Mouse (Mus musculus): ENCODE data around the gene Trp53bp2. TPM values are rescaled to one million over a fixed set of nuclear protein-coding genes. Genes with fewer than 3 reads are reported as not detected.

Gene Trp53bp2
- polyA plus RNA-seq, 1 experiment from 2014 or later: 14.4 TPM

- H3K4me3 ChIP-seq (ENCODE audit: control insufficient read depth in 1 of 2, insufficient read depth in 1 of 2, low read depth in 1 of 2, low read length in 2 of 2): no peak overlapping the region
- 48% methylated on average over 2 of the region's 2 CpGs for WGBS
- H3K4me1 ChIP-seq (ENCODE audit: control insufficient read depth in 2 of 2, insufficient read depth in 2 of 2, low read length in 2 of 2): peaks cover 0 to 7% of the 10 kb centered on the region in 2 experiments; a peak in 2 of 4 replicates
- H3K4me2 ChIP-seq (ENCODE audit: low read length): no peak overlapping the region
- peaks cover 87% of the 10 kb centered on the region for H3K36me3 ChIP-seq (ENCODE audit: control insufficient read depth, insufficient read depth, low read length)
- no peaks in the 10 kb centered on the region for H3K9me3 ChIP-seq (ENCODE audit: control insufficient read depth, low read length)
- H3K9ac ChIP-seq (ENCODE audit: low read length): no peak overlapping the region
- no peak for ATAC-seq (ENCODE audit: insufficient number of reproducible peaks, insufficient read depth, low FRiP score, low read depth)
- no peaks in the 10 kb centered on the region for H3K27me3 ChIP-seq (ENCODE audit: control insufficient read depth, insufficient read depth, low read length)
- 0 out of 4 replicates have a peak overlapping the region, but pooled peaks of 1 of the 2 experiments have one; percentile 20 for H3K27ac ChIP-seq (replicated peaks in 1 of 2; ENCODE audit: control insufficient read depth in 1 of 2, insufficient read depth in 1 of 2, low read depth in 2 of 2, low read length in 2 of 2)
Observed at GRCm38 (mm10) chr1:182444116-182444515, 35.1 kb downstream of the Trp53bp2 start.

- Histone ChIP-seq H3K27ac (replicated peaks in 1 of 2; ENCODE audit: control insufficient read depth in 1 of 2, insufficient read depth in 1 of 2, low read depth in 2 of 2, low read length in 2 of 2) (no peak overlapping the region), H3K9me3 (ENCODE audit: control insufficient read depth, low read length) (no peaks in the 10 kb centered on the region), H3K4me1 (ENCODE audit: control insufficient read depth in 2 of 2, insufficient read depth in 2 of 2, low read length in 2 of 2) (peaks cover 2 to 12% of the 10 kb centered on the region in 2 experiments; a peak in 3 of 4 replicates), H3K9ac (ENCODE audit: low read length) (no peak overlapping the region), H3K27me3 (ENCODE audit: control insufficient read depth, insufficient read depth, low read length) (no peaks in the 10 kb centered on the region), H3K4me2 (ENCODE audit: low read length) (no peak overlapping the region), H3K4me3 (ENCODE audit: control insufficient read depth in 1 of 2, insufficient read depth in 1 of 2, low read depth in 1 of 2, low read length in 2 of 2) (no peak overlapping the region), H3K36me3 (ENCODE audit: control insufficient read depth, insufficient read depth, low read length) (peaks cover 69% of the 10 kb centered on the region)
- ATAC-seq (ENCODE audit: insufficient number of reproducible peaks, insufficient read depth, low FRiP score, low read depth): no peak
- WGBS: 95% methylated on average over 14 of the region's 14 CpGs
Observed at GRCm38 (mm10) chr1:182448276-182449035, 39.5 kb downstream of the Trp53bp2 start.

- Histone ChIP-seq H3K9me3 (ENCODE audit: control insufficient read depth, low read length) (no peaks in the 10 kb centered on the region), H3K4me2 (ENCODE audit: low read length) (no peak overlapping the region), H3K36me3 (ENCODE audit: control insufficient read depth, insufficient read depth, low read length) (peaks cover 59% of the 10 kb centered on the region), H3K27ac (replicated peaks in 1 of 2; ENCODE audit: control insufficient read depth in 1 of 2, insufficient read depth in 1 of 2, low read depth in 2 of 2, low read length in 2 of 2) (peak overlapping the region in 1 of 2 experiments; percentile 38; a peak in 2 of 4 replicates), H3K4me1 (ENCODE audit: control insufficient read depth in 2 of 2, insufficient read depth in 2 of 2, low read length in 2 of 2) (peaks cover 6 to 24% of the 10 kb centered on the region in 2 experiments), H3K4me3 (ENCODE audit: control insufficient read depth in 1 of 2, insufficient read depth in 1 of 2, low read depth in 1 of 2, low read length in 2 of 2) (no peak overlapping the region), H3K9ac (ENCODE audit: low read length) (no peak overlapping the region), H3K27me3 (ENCODE audit: control insufficient read depth, insufficient read depth, low read length) (no peaks in the 10 kb centered on the region)
- 60% methylated on average over 4 of the region's 4 CpGs for WGBS
- no peak for ATAC-seq (ENCODE audit: insufficient number of reproducible peaks, insufficient read depth, low FRiP score, low read depth)
Observed at GRCm38 (mm10) chr1:182452473-182452872, 43.5 kb downstream of the Trp53bp2 start.

GRCm38 (mm10) chr1:182455080-182455479 lies 46.1 kb downstream of the Trp53bp2 start:
- no peak for ATAC-seq (ENCODE audit: insufficient number of reproducible peaks, insufficient read depth, low FRiP score, low read depth)
- Histone ChIP-seq H3K36me3 (ENCODE audit: control insufficient read depth, insufficient read depth, low read length) (peaks cover 54% of the 10 kb centered on the region), H3K4me1 (ENCODE audit: control insufficient read depth in 2 of 2, insufficient read depth in 2 of 2, low read length in 2 of 2) (peaks cover 6 to 24% of the 10 kb centered on the region in 2 experiments), H3K27ac (replicated peaks in 1 of 2; ENCODE audit: control insufficient read depth in 1 of 2, insufficient read depth in 1 of 2, low read depth in 2 of 2, low read length in 2 of 2) (no peak overlapping the region), H3K9ac (ENCODE audit: low read length) (no peak overlapping the region), H3K9me3 (ENCODE audit: control insufficient read depth, low read length) (no peaks in the 10 kb centered on the region), H3K4me3 (ENCODE audit: control insufficient read depth in 1 of 2, insufficient read depth in 1 of 2, low read depth in 1 of 2, low read length in 2 of 2) (no peak overlapping the region), H3K27me3 (ENCODE audit: control insufficient read depth, insufficient read depth, low read length) (no peaks in the 10 kb centered on the region), H3K4me2 (ENCODE audit: low read length) (no peak overlapping the region; the same call in 1 of the 2 replicates)
- WGBS: 80% methylated on average over 2 of the region's 2 CpGs

- Histone ChIP-seq H3K27me3 (ENCODE audit: control insufficient read depth, insufficient read depth, low read length) (no peaks in the 10 kb centered on the region), H3K27ac (replicated peaks in 1 of 2; ENCODE audit: control insufficient read depth in 1 of 2, insufficient read depth in 1 of 2, low read depth in 2 of 2, low read length in 2 of 2) (no peak overlapping the region), H3K9me3 (ENCODE audit: control insufficient read depth, low read length) (no peaks in the 10 kb centered on the region), H3K4me2 (ENCODE audit: low read length) (no peak overlapping the region), H3K36me3 (ENCODE audit: control insufficient read depth, insufficient read depth, low read length) (peaks cover 57% of the 10 kb centered on the region), H3K4me1 (ENCODE audit: control insufficient read depth in 2 of 2, insufficient read depth in 2 of 2, low read length in 2 of 2) (peaks cover 14 to 24% of the 10 kb centered on the region in 2 experiments), H3K4me3 (ENCODE audit: control insufficient read depth in 1 of 2, insufficient read depth in 1 of 2, low read depth in 1 of 2, low read length in 2 of 2) (no peak overlapping the region), H3K9ac (ENCODE audit: low read length) (no peak overlapping the region)
- ATAC-seq (ENCODE audit: insufficient number of reproducible peaks, insufficient read depth, low FRiP score, low read depth): no peak
- WGBS: 89% methylated on average over 19 of the region's 19 CpGs
Observed at GRCm38 (mm10) chr1:182458556-182458955, 49.6 kb downstream of the Trp53bp2 start.

GRCm38 (mm10) chr1:182459436-182459835 lies 50.5 kb downstream of the Trp53bp2 start:
- H3K27me3 ChIP-seq (ENCODE audit: control insufficient read depth, insufficient read depth, low read length): no peaks in the 10 kb centered on the region
- 84% methylated on average over 8 of the region's 8 CpGs for WGBS
- H3K4me1 ChIP-seq (ENCODE audit: control insufficient read depth in 2 of 2, insufficient read depth in 2 of 2, low read length in 2 of 2): peaks cover 12 to 22% of the 10 kb centered on the region in 2 experiments
- no peaks in the 10 kb centered on the region for H3K9me3 ChIP-seq (ENCODE audit: control insufficient read depth, low read length)
- H3K9ac ChIP-seq (ENCODE audit: low read length): no peak overlapping the region
- no peak overlapping the region for H3K27ac ChIP-seq (replicated peaks in 1 of 2; ENCODE audit: control insufficient read depth in 1 of 2, insufficient read depth in 1 of 2, low read depth in 2 of 2, low read length in 2 of 2)
- ATAC-seq (ENCODE audit: insufficient number of reproducible peaks, insufficient read depth, low FRiP score, low read depth): no peak
- H3K4me3 ChIP-seq (ENCODE audit: control insufficient read depth in 1 of 2, insufficient read depth in 1 of 2, low read depth in 1 of 2, low read length in 2 of 2): no peak overlapping the region
- H3K4me2 ChIP-seq (ENCODE audit: low read length): no peak overlapping the region
- peaks cover 52% of the 10 kb centered on the region for H3K36me3 ChIP-seq (ENCODE audit: control insufficient read depth, insufficient read depth, low read length)

- no peak for ATAC-seq (ENCODE audit: insufficient number of reproducible peaks, insufficient read depth, low FRiP score, low read depth)
- WGBS: 72% methylated on average over 13 of the region's 13 CpGs
Observed at GRCm38 (mm10) chr1:182460291-182461244, 51.6 kb downstream of the Trp53bp2 start.

More at GRCm38 (mm10) chr1:182460291-182461244, 51.6 kb downstream of the Trp53bp2 start:
- peaks cover 45% of the 10 kb centered on the region for H3K36me3 ChIP-seq (ENCODE audit: control insufficient read depth, insufficient read depth, low read length)
- H3K9me3 ChIP-seq (ENCODE audit: control insufficient read depth, low read length): no peaks in the 10 kb centered on the region
- peaks cover 10 to 18% of the 10 kb centered on the region in 2 experiments for H3K4me1 ChIP-seq (ENCODE audit: control insufficient read depth in 2 of 2, insufficient read depth in 2 of 2, low read length in 2 of 2)
- H3K4me2 ChIP-seq (ENCODE audit: low read length): no peak overlapping the region
- no peak overlapping the region for H3K9ac ChIP-seq (ENCODE audit: low read length)
- H3K4me3 ChIP-seq (ENCODE audit: control insufficient read depth in 1 of 2, insufficient read depth in 1 of 2, low read depth in 1 of 2, low read length in 2 of 2): no peak overlapping the region
- H3K27ac ChIP-seq (replicated peaks in 1 of 2; ENCODE audit: control insufficient read depth in 1 of 2, insufficient read depth in 1 of 2, low read depth in 2 of 2, low read length in 2 of 2): peak overlapping the region; percentile 54 to 62
- no peaks in the 10 kb centered on the region for H3K27me3 ChIP-seq (ENCODE audit: control insufficient read depth, insufficient read depth, low read length)
